Mouse (Mus musculus) liver, embryonic 11.5 days (tissue): ENCODE measurements around the gene Ppp4r1. TPM values are rescaled to one million over a fixed set of nuclear protein-coding genes. Genes with fewer than 3 reads are reported as not detected.

Source experiments
- ATAC-seq: fragments of 200-750 bp; cut with Nextera tagmentation; replicated peaks from 2 replicates; pipeline ENCODE4 v1.8.0; 2017; ENCODE audit warnings: moderate number of reproducible peaks, mild to moderate bottlenecking, moderate TSS enrichment, moderate library complexity; ENCODE audit not compliant: low FRiP score
- DNase-seq: peaks from one replicate; pipeline ENCODE4 v3.0.0-alpha.2; 2017; ENCODE audit warnings: low spot score
- H3K27ac ChIP-seq: fragments of 300-500 bp; sonication (generic); 2 replicates; pipeline ENCODE4 v1.5.1; 2014; ENCODE audit warnings: mild to moderate bottlenecking, low read depth, low read length, control low read depth
- H3K27me3 ChIP-seq: fragments of 300-500 bp; sonication (generic); replicated peaks from 2 replicates; pipeline ENCODE4 v1.6.1; 2014; ENCODE audit warnings: low read length, mixed read lengths; ENCODE audit not compliant: control insufficient read depth, insufficient read depth
- H3K36me3 ChIP-seq: fragments of 300-500 bp; sonication (generic); 2 replicates; pipeline ENCODE4 v1.6.1; 2014; ENCODE audit warnings: mild to moderate bottlenecking, low read length, moderate library complexity, mixed read lengths; ENCODE audit not compliant: control insufficient read depth, insufficient read depth
- H3K4me1 ChIP-seq: fragments of 300-500 bp; sonication (generic); replicated peaks from 2 replicates; pipeline ENCODE4 v1.6.1; 2014; ENCODE audit warnings: low read length, mixed read lengths; ENCODE audit not compliant: control insufficient read depth, insufficient read depth
- H3K4me2 ChIP-seq: fragments of 300-500 bp; sonication (generic); 2 replicates; pipeline ENCODE4 v1.6.1; 2014; ENCODE audit warnings: mild to moderate bottlenecking, control low read depth, moderate library complexity
- H3K4me3 ChIP-seq: fragments of 300-500 bp; sonication (generic); 2 replicates; pipeline ENCODE4 v1.5.1; 2014; ENCODE audit warnings: low read depth, low read length, control low read depth
- H3K9ac ChIP-seq: fragments of 300-500 bp; sonication (generic); 2 replicates; pipeline ENCODE4 v1.6.1; 2014; ENCODE audit warnings: low read depth, low read length, control low read depth
- H3K9me3 ChIP-seq: fragments of 300-500 bp; sonication (generic); 2 replicates; pipeline ENCODE4 v1.6.1; 2016; ENCODE audit warnings: low read length, inconsistent platforms, mixed read lengths; ENCODE audit not compliant: control insufficient read depth
- WGBS: fragments of 180-500 bp; shearing (Covaris S2); extraction: QIAGEN DNeasy Blood & Tissue Kit; methylation state at CpG from one replicate; pipeline ENCODE4 v1.1.7; 2014; 5-methylcytosine and 5-hydroxymethylcytosine counted together
- polyA plus RNA-seq: library from polyadenylated mRNA; unstranded; fragments of >200 nt; fragmentation: Nextera tagmentation; extraction: Ambion mirVana; gene quantifications from 2 replicates; pipeline ENCODE4 v1.2.1, GENCODE M21; 2014

Ppp4r1 gene
- polyA plus RNA-seq, 1 experiment from 2014 or later = 25.5 TPM

DNA sequence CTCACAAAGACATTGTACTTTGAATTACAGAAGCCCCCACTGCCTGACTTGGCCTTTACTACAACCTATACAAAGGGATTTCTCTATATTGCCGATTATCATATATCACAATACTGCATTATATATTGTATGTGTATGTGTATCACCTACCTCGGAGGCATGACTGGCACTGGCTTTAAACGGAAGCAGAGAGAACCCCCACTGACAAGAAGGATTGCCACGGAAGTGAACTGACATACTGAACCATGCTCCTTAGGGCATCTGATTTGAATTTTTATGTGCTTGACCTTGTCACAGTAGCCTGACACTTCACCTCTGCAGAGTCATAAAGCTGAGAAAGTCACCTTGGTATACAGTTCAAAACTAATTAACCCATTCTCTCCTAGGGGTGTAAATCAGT, 39.4 kb upstream of the Ppp4r1 start:
- WGBS = 82% methylated on average over 4 of the region's 4 CpGs
- no peak overlapping the region for H3K4me2 ChIP-seq

DNA sequence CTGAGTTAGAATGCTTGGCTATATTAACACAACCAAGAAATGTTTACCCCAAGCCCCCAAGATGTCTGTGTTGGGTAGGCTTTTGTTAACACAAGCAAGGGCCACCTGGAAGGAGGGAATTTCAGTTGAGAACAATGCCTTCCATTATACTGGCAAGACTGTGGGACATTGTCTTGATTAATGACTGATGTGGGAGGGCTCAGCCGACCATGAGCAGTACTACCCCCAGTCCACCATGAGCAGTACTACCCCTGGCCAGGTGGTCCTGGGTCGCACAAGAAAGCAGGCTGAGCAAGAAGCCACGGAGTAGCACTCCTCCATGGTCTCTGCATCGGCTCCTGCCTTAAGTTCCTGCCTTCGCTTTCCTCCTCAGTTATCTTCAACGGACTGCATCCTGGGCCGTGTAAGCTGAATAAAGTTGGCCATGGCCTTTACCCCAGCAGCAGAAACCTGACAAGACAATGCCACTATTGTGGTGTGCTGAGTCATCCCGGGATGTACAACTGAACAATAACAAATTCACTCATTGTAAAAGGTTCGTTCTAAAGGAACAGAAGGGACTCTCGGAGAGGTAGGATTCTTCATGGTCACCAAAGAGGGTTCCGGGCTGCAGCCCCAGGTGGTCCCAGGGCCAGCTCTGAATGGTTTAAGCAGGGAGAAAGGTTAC, 38.6 kb upstream of the Ppp4r1 start:
- DNase-seq (no peak), ATAC-seq (no peak)
- no peak overlapping the region for H3K4me3 ChIP-seq
- no peak overlapping the region for H3K9ac ChIP-seq
- H3K4me1 ChIP-seq = no peaks in the 10 kb centered on the region
- no peaks in the 10 kb centered on the region; the same call in 1 of the 2 replicates for H3K27me3 ChIP-seq
- H3K36me3 ChIP-seq = no peaks in the 10 kb centered on the region
- H3K27ac ChIP-seq = no peak overlapping the region
- no peak overlapping the region for H3K4me2 ChIP-seq
- 85% methylated on average over 11 of the region's 11 CpGs for WGBS
- no peaks in the 10 kb centered on the region for H3K9me3 ChIP-seq

More for the DNA sequence above, 39.4 kb upstream of the Ppp4r1 start:
- Histone ChIP-seq H3K9ac (no peak overlapping the region), H3K9me3 (no peaks in the 10 kb centered on the region), H3K36me3 (no peaks in the 10 kb centered on the region), H3K4me3 (no peak overlapping the region), H3K27me3 (no peaks in the 10 kb centered on the region; the same call in 1 of the 2 replicates), H3K4me1 (no peaks in the 10 kb centered on the region), H3K27ac (no peak overlapping the region)
- ATAC-seq (no peak), DNase-seq (no peak)

DNA sequence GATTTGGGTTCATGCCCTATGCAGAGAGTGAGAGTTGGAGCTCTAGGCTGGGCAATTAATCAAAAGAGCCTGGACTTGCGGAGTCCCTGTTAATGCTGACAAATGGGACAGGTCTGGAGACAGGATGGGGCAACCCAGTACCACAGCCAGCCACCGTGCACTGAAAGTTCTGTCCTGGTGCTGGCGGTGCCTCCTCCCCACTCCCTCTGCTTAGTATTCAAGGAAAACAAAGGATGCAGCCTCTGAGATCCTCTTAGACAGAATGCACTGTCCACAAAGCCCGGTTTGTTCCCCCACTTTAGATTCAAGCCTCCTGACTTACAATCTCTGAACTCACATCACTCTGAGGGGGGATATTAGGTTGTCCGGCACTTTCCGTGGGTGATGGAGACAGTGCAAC, 36.1 kb upstream of the Ppp4r1 start:
- Histone ChIP-seq H3K27me3 (no peaks in the 10 kb centered on the region; the same call in 1 of the 2 replicates), H3K27ac (no peak overlapping the region), H3K9ac (no peak overlapping the region), H3K4me3 (no peak overlapping the region), H3K4me1 (no peaks in the 10 kb centered on the region), H3K4me2 (no peak overlapping the region), H3K9me3 (no peaks in the 10 kb centered on the region), H3K36me3 (no peaks in the 10 kb centered on the region)
- 79% methylated on average over 6 of the region's 6 CpGs for WGBS
- ATAC-seq = no peak
- no peak for DNase-seq

DNA sequence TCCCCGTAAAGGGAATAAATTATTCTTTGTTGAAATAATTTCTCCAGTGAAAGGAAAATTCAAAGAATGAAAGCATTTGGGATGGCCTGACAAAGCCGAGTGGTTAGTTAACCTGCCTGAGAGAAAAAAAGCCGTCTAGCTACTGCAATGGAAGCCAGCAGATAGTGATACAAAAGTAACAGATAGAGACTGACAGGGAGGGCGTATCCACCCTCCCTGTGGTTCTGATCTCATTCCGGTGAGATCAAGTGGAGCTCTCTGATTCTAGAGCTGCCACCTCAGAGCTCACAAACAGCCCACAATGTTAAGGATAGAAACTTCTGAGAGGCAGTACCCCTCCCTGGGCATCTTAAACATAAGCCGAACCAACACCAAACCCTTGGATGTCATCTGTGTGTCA, 33.4 kb upstream of the Ppp4r1 start:
- no peaks in the 10 kb centered on the region for H3K36me3 ChIP-seq
- no peaks in the 10 kb centered on the region for H3K4me1 ChIP-seq
- no peak for ATAC-seq
- H3K9ac ChIP-seq = no peak overlapping the region
- no peak for DNase-seq
- no peak overlapping the region for H3K4me2 ChIP-seq
- H3K27ac ChIP-seq = no peak overlapping the region
- no peak overlapping the region for H3K4me3 ChIP-seq
- H3K9me3 ChIP-seq = no peaks in the 10 kb centered on the region
- no peaks in the 10 kb centered on the region for H3K27me3 ChIP-seq
- 71% methylated on average over 6 of the region's 6 CpGs for WGBS

DNA sequence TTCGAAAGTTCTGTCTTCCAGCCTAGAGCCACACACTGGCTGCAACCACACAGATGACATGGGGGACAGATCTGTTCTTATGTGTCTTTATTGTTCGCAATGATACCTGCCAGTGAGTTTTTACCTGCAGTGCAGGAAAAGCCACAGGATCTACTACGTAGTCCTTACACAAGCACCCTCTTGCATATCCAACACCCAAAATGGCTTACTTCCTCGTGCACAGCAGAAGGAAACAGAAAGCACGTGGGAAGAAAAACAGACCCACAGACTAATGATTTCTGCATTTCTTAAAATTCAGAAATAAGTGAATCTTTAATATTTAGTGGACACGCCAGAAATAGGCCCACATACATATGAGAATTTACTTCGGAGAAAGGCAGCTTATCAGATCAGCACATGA, 32.6 kb upstream of the Ppp4r1 start:
- Histone ChIP-seq H3K36me3 (no peaks in the 10 kb centered on the region), H3K9ac (no peak overlapping the region), H3K4me1 (no peaks in the 10 kb centered on the region), H3K27ac (no peak overlapping the region), H3K4me2 (no peak overlapping the region), H3K27me3 (no peaks in the 10 kb centered on the region), H3K4me3 (no peak overlapping the region), H3K9me3 (no peaks in the 10 kb centered on the region)
- no peak for ATAC-seq
- no peak for DNase-seq
- 80% methylated on average over 7 of the region's 7 CpGs for WGBS

DNA sequence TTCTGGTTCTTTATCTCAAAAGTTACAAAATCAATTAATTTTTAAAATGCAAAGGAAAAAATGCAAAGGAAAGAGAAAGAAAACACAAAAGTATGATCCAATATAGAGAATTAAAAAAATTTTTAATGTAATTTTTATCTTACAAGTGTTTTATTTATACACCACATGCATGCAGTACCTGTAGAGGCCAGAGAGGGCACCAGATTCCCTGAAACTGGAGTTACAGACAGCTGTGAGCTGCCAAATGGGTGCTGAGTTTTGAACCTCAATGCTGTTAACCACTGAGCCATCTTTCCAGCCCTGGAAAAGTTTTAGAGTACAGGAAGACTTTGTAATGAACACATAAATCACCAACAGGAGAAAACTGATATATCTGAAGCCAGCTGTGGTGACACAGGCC, 32.1 kb upstream of the Ppp4r1 start:
- Histone ChIP-seq H3K4me2 (no peak overlapping the region), H3K9ac (no peak overlapping the region), H3K9me3 (no peaks in the 10 kb centered on the region), H3K4me1 (no peaks in the 10 kb centered on the region), H3K36me3 (no peaks in the 10 kb centered on the region), H3K27me3 (no peaks in the 10 kb centered on the region), H3K27ac (no peak overlapping the region), H3K4me3 (no peak overlapping the region)
- no peak for ATAC-seq
- DNase-seq = no peak

DNA sequence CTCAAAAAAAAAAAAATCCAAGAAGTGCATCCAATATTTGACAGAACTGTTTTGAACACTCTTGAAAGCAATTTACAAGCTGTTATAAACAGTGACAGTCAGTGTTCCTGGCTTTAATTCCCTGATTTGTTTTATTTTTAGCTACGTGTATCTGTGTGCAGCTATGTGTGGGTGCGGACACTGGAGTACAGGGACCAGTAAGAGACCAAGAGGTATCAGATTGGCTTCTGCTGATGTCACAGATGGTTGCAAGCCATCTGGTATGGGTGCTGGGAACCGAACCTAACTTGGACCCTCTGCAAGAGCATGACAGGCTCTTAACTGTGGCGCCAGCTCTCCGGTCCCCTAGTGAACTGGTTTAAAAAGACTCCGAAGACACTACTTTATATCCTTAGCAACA, 29.2 kb upstream of the Ppp4r1 start:
- H3K4me2 ChIP-seq = no peak overlapping the region
- no peak overlapping the region for H3K9ac ChIP-seq
- no peaks in the 10 kb centered on the region for H3K9me3 ChIP-seq
- DNase-seq (no peak), ATAC-seq (no peak)
- H3K4me1 ChIP-seq = no peaks in the 10 kb centered on the region
- no peaks in the 10 kb centered on the region for H3K27me3 ChIP-seq
- H3K27ac ChIP-seq = no peak overlapping the region
- 94% methylated on average over 6 of the region's 6 CpGs for WGBS
- no peaks in the 10 kb centered on the region for H3K36me3 ChIP-seq
- no peak overlapping the region for H3K4me3 ChIP-seq

DNA sequence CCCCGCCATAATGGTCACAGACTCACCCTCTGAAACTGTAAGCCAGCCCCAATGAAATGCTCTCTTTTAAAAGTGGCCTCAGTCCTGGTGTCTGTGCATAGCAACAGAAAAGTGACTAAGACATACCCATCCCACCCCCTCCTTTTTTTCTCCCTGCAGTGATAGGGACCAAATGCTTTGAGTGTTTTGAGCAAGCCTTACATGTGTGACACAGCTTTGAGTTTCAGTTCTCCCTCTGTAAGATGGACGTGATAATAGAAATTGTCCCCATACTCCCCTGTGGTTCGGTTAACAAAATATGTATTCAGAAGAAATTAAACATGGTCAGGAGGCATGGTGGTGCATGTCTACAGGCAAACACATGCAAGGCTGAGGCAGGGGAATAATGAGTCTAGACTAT, 26.5 kb upstream of the Ppp4r1 start:
- Histone ChIP-seq H3K4me2 (no peak overlapping the region), H3K27ac (no peak overlapping the region), H3K4me3 (no peak overlapping the region), H3K9ac (no peak overlapping the region), H3K36me3 (no peaks in the 10 kb centered on the region), H3K4me1 (no peaks in the 10 kb centered on the region), H3K9me3 (no peaks in the 10 kb centered on the region), H3K27me3 (no peaks in the 10 kb centered on the region)
- ATAC-seq = no peak
- 85% methylated on average over 3 of the region's 3 CpGs for WGBS
- no peak for DNase-seq

DNA sequence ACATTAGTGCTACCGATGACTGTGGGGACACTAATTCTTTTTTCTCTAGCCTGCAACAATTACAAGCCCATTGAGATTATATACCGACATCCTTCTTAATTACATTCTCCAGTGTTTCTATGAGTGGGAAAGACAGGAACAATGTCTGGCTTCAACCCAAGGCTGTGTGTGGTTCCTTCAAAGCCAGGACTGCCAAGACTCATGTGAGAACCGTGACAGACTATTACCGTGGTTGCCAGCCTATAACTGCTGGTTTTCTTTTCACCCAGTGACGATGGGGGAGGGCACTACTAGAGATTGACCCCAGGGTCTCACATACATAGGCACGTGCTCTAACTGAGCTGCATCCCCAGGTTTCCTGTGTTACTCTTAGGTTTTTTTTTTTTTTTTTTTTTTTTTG, 25.2 kb upstream of the Ppp4r1 start:
- no peaks in the 10 kb centered on the region for H3K36me3 ChIP-seq
- H3K27ac ChIP-seq = no peak overlapping the region
- WGBS = 85% methylated on average over 6 of the region's 6 CpGs
- DNase-seq (no peak), ATAC-seq (no peak)
- H3K4me2 ChIP-seq = no peak overlapping the region
- H3K27me3 ChIP-seq = no peaks in the 10 kb centered on the region
- H3K4me3 ChIP-seq = no peak overlapping the region
- no peaks in the 10 kb centered on the region for H3K4me1 ChIP-seq
- no peaks in the 10 kb centered on the region for H3K9me3 ChIP-seq
- H3K9ac ChIP-seq = no peak overlapping the region
